Mouse (Mus musculus) neural tube, embryonic 11.5 days (tissue): ENCODE measurements around the gene Stap2. TPM values are rescaled to one million over a fixed set of nuclear protein-coding genes. Genes with fewer than 3 reads are reported as not detected.

Source experiments
- ATAC-seq: fragments of 200-750 bp; cut with Nextera tagmentation; 2 replicates; pipeline ENCODE4 v1.8.0; 2017; ENCODE audit warnings: moderate number of reproducible peaks, mild to moderate bottlenecking, moderate TSS enrichment, moderate library complexity; ENCODE audit not compliant: insufficient read depth, low FRiP score, low TSS enrichment
- DNase-seq: peaks from one replicate; pipeline ENCODE4 v3.0.0-alpha.2; 2015; ENCODE audit warnings: low spot score
- H3K27ac ChIP-seq: fragments of 300-500 bp; sonication (generic); 2 replicates; pipeline ENCODE4 v1.5.1; 2014; ENCODE audit warnings: low read depth, mild to moderate bottlenecking, low read length
- H3K27me3 ChIP-seq: fragments of 300-500 bp; sonication (generic); 2 replicates; pipeline ENCODE4 v1.6.1; 2014; ENCODE audit warnings: mild to moderate bottlenecking, low read length, mixed read lengths; ENCODE audit not compliant: control insufficient read depth, insufficient read depth
- H3K36me3 ChIP-seq: fragments of 300-500 bp; sonication (generic); 2 replicates; pipeline ENCODE4 v1.6.1; 2014; ENCODE audit warnings: mild to moderate bottlenecking, low read length, moderate library complexity, mixed read lengths; ENCODE audit not compliant: control insufficient read depth, insufficient read depth
- H3K4me1 ChIP-seq: fragments of 300-500 bp; sonication (generic); 2 replicates; pipeline ENCODE4 v1.6.1; 2014; ENCODE audit warnings: low read length, mixed read lengths; ENCODE audit not compliant: control insufficient read depth, insufficient read depth
- H3K4me2 ChIP-seq: fragments of 300-500 bp; sonication (generic); 2 replicates; pipeline ENCODE4 v1.6.1; 2014; ENCODE audit warnings: low read depth, mild to moderate bottlenecking, moderate library complexity
- H3K4me3 ChIP-seq: fragments of 300-500 bp; sonication (generic); 2 replicates; pipeline ENCODE4 v1.5.1; 2014; ENCODE audit warnings: low read depth, low read length
- H3K9ac ChIP-seq: fragments of 300-500 bp; sonication (generic); 2 replicates; pipeline ENCODE4 v1.6.1; 2014; ENCODE audit warnings: mild to moderate bottlenecking, low read length
- H3K9me3 ChIP-seq: fragments of 300-500 bp; sonication (generic); 2 replicates; pipeline ENCODE4 v1.6.1; 2016; ENCODE audit warnings: low read length; ENCODE audit not compliant: control insufficient read depth
- WGBS: fragments of 180-500 bp; shearing (Covaris S2); extraction: QIAGEN DNeasy Blood & Tissue Kit; methylation state at CpG from one replicate; pipeline ENCODE4 v1.1.7; 2014; 5-methylcytosine and 5-hydroxymethylcytosine counted together
- polyA plus RNA-seq: library from polyadenylated mRNA; unstranded; fragments of >200 nt; fragmentation: Nextera tagmentation; extraction: Ambion mirVana; gene quantifications from 2 replicates; pipeline ENCODE4 v1.2.1, GENCODE M21; 2014

The Stap2 gene
- polyA plus RNA-seq, 1 experiment from 2014 or later: 6.3 TPM

GRCm38 (mm10) chr17:55971453-55971852 lies 33.9 kb downstream of the Stap2 start:
- ATAC-seq: no peak
- Histone ChIP-seq H3K27me3 (no peaks in the 10 kb centered on the region), H3K4me2 (peak overlapping the region; percentile 74), H3K9ac (peak overlapping the region; percentile 90), H3K4me3 (peak overlapping the region; percentile 53), H3K27ac (no peak overlapping the region), H3K36me3 (peaks cover 3% of the 10 kb centered on the region; the same call in 1 of the 2 replicates), H3K4me1 (peaks cover 20% of the 10 kb centered on the region), H3K9me3 (no peaks in the 10 kb centered on the region)
- DNase-seq: no peak
- WGBS: 24% methylated on average over 22 of the region's 22 CpGs

GRCm38 (mm10) chr17:55969966-55970891 lies 35.2 kb downstream of the Stap2 start, which contains the start of gene Shd:
Gene Shd (plus strand): TSS chr17:55970467.
- Histone ChIP-seq H3K9me3 (no peaks in the 10 kb centered on the region), H3K4me2 (peak within 1 kb of the TSS; percentile 74), H3K36me3 (peaks cover 3% of the 10 kb centered on the region), H3K4me1 (peaks cover 17% of the 10 kb centered on the region), H3K4me3 (peak within 1 kb of the TSS; percentile 53), H3K9ac (peak within 1 kb of the TSS; percentile 90), H3K27me3 (no peaks in the 10 kb centered on the region), H3K27ac (peak within 1 kb of the TSS; percentile 84)
- ATAC-seq (peak; percentile 73), DNase-seq (peak; percentile 88)
- 10% methylated on average over 50 of the region's 55 CpGs for WGBS

DNA sequence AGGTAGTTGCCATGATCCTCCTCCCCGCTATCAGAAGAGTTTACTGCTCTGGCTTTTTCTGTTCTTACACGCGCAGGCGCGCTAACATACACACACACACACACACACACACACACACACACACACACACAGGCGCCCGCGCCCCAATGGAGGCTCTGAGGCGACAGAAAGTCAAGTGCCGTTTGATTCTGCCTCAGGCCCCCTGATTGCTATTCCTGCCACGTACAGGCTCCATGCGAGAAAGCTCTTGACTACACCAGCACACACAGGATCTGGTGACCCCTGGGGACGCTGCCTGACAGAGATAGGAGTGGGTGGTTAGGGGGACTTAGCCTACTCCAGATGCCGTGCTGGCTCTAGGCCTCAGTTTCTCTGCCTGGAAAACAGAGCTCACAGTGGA lies 35.8 kb downstream of the Stap2 start:
- peak; percentile 67 for ATAC-seq
- Histone ChIP-seq H3K9me3 (no peaks in the 10 kb centered on the region), H3K27ac (peak overlapping the region; percentile 84), H3K4me3 (no peak overlapping the region), H3K9ac (peak overlapping the region; percentile 90; the same call in 1 of the 2 replicates), H3K4me2 (peak overlapping the region; percentile 74; the same call in 1 of the 2 replicates), H3K27me3 (no peaks in the 10 kb centered on the region), H3K36me3 (peaks cover 4% of the 10 kb centered on the region), H3K4me1 (peaks cover 17% of the 10 kb centered on the region)
- 40% methylated on average over 14 of the region's 14 CpGs for WGBS
- DNase-seq: peak; percentile 89

- WGBS: 61% methylated on average over 7 of the region's 7 CpGs
- peaks cover 17% of the 10 kb centered on the region for H3K4me1 ChIP-seq
- H3K27ac ChIP-seq: peak overlapping the region; percentile 23; the same call in 1 of the 2 replicates
- H3K9me3 ChIP-seq: no peaks in the 10 kb centered on the region
- H3K36me3 ChIP-seq: peaks cover 2% of the 10 kb centered on the region
- no peaks in the 10 kb centered on the region for H3K27me3 ChIP-seq
- no peak overlapping the region for H3K4me3 ChIP-seq
- no peak overlapping the region for H3K9ac ChIP-seq
- DNase-seq: no peak
- no peak for ATAC-seq
- H3K4me2 ChIP-seq: no peak overlapping the region
Measured at GRCm38 (mm10) chr17:55968210-55968609, 37.2 kb downstream of the Stap2 start.

DNA sequence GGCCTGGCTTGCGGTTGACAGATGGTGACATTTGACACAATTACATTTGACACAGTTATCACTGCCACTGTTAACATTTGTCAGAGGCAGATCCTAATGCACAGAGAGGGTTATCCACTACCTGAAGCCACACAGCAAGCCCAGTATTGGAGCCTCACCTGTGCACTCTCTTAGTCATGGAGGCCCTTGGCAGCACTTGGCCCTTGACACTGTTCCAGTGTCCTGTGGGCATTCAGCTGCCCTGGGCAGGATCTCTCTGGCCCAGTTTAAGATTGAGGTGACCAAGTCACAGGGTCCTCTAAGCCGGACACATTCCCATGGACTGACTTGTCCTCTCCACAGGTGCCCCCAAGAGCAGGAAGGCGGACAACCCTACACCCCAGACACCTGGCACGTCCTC lies 38.2 kb downstream of the Stap2 start:
- Histone ChIP-seq H3K36me3 (peaks cover 2% of the 10 kb centered on the region), H3K9ac (no peak overlapping the region), H3K4me1 (peaks cover 17% of the 10 kb centered on the region), H3K4me2 (no peak overlapping the region), H3K27me3 (no peaks in the 10 kb centered on the region), H3K9me3 (no peaks in the 10 kb centered on the region), H3K4me3 (no peak overlapping the region), H3K27ac (no peak overlapping the region)
- 94% methylated on average over 4 of the region's 4 CpGs for WGBS
- DNase-seq (no peak), ATAC-seq (no peak)

- Histone ChIP-seq H3K9me3 (no peaks in the 10 kb centered on the region), H3K27ac (no peak overlapping the region), H3K4me1 (peaks cover 7% of the 10 kb centered on the region), H3K36me3 (peaks cover 2% of the 10 kb centered on the region), H3K4me2 (no peak overlapping the region), H3K27me3 (no peaks in the 10 kb centered on the region), H3K4me3 (no peak overlapping the region), H3K9ac (no peak overlapping the region)
- no peak for ATAC-seq
- 81% methylated on average over 9 of the region's 9 CpGs for WGBS
- no peak for DNase-seq
Measured at GRCm38 (mm10) chr17:55964996-55965395, 40.4 kb downstream of the Stap2 start.

DNA sequence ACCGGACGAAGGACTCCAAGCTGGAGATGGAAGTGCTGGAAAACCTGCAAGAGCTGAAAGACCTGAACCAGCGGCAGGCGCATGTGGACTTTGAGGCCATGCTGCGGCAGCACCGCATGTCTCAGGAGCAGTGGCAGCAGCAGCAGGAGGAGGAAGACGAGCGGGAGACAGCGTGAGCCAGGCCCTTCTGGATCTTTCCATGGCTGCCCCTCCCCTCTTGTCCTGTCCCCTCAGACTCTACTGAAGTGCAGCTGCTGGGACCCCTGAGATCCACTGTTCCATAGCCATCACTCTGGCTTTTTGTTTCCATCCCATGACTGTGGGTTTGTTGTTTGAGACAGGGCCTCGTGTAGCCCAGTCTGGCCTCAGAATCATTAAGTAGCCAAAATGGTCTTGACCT lies 40.9 kb downstream of the Stap2 start:
- Histone ChIP-seq H3K9ac (no peak overlapping the region), H3K9me3 (no peaks in the 10 kb centered on the region), H3K36me3 (peaks cover 2% of the 10 kb centered on the region), H3K27me3 (no peaks in the 10 kb centered on the region), H3K4me3 (no peak overlapping the region), H3K4me2 (no peak overlapping the region), H3K4me1 (peaks cover 7% of the 10 kb centered on the region), H3K27ac (no peak overlapping the region)
- 90% methylated on average over 10 of the region's 10 CpGs for WGBS
- ATAC-seq: no peak
- no peak for DNase-seq

DNA sequence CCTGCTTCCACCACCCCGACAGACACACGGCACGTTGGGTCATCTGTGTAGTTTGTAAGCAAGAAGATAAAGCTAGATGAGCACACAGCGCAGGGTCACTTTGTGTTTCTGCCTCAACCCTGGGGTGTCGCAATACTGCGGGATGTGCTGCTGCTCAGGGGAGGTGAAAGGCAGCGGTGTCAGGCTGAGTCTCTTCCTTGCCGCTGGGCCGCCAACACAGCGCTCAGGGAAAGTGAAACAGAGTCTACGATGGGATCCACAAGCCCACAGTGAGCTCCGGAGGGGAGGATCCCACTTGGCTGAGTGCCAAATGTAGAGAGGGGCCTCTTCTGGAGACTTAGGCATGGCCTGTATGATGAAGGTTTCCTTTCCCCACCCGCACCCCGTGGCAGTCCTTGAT lies 42.2 kb downstream of the Stap2 start:
- peaks cover 6% of the 10 kb centered on the region for H3K4me1 ChIP-seq
- peaks cover 2% of the 10 kb centered on the region for H3K36me3 ChIP-seq
- ATAC-seq: no peak
- H3K27me3 ChIP-seq: no peaks in the 10 kb centered on the region
- H3K9ac ChIP-seq: no peak overlapping the region
- H3K4me3 ChIP-seq: no peak overlapping the region
- DNase-seq: peak; percentile 33
- H3K4me2 ChIP-seq: no peak overlapping the region
- H3K9me3 ChIP-seq: no peaks in the 10 kb centered on the region
- no peak overlapping the region for H3K27ac ChIP-seq
- WGBS: 89% methylated on average over 14 of the region's 14 CpGs

DNA sequence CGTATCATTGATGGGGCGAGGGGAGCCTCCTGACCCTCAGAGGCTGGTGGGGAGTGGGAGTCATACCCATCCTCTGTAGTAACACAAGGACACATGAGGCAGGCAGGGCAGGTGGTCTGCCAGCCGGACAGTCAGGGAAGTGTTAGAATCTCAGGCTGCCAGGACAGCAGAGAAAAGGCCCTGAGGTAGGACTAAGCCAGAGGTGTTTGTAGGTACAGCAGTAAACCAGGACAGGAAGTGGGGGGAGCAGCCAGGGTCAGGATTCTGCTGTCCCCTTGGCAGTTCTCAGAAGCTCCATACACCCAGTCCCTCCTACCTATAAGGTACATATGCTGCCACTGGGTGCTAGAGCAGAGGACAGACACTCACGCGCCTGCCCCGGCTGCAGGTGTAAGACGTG lies 43.8 kb downstream of the Stap2 start:
- Histone ChIP-seq H3K36me3 (peaks cover 2% of the 10 kb centered on the region), H3K4me1 (peaks cover 3% of the 10 kb centered on the region; the same call in 1 of the 2 replicates), H3K4me3 (no peak overlapping the region), H3K27me3 (no peaks in the 10 kb centered on the region), H3K4me2 (no peak overlapping the region), H3K9ac (no peak overlapping the region), H3K9me3 (no peaks in the 10 kb centered on the region), H3K27ac (no peak overlapping the region)
- WGBS: 94% methylated on average over 7 of the region's 7 CpGs
- ATAC-seq (no peak), DNase-seq (no peak)
